ENCODE assay signal across 19 mouse cellular contexts in the genomic region with DNA sequence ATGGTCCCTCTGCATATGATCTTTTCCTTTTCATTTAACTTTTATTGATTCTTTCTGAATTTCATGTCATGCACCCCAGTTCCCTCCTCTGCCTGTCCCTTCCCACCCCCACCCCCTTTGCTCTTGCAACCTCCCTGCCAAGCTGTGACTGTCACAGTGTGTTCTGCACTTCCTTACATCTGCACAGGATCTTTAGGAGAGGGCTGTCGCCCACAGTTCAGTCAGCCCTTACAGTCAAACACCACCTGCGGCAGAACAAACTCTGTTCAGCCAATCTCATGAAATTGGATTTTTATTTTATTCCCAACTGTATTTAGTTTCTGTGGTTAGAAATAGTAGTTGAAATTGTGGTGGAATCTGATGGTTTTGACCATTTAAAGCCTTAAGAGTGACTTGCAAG.
DNase-seq lines count a peak whose midpoint lies in the region; ATAC-seq lines count a peak whose summit lies in the region.
"Had no signal": no experiment of that assay in that cellular context is flagged by ENCODE, and none has a peak within 500 bp of the region (broad histone marks: within the 10 kb centered on the region; RNA-seq: fewer than 3 reads in every experiment).

No protein-coding gene starts in this region.

- peak overlapping the region; percentile 82 for H3K27ac ChIP-seq in kidney, embryonic 15.5 days
- peak overlapping the region; percentile 96 for H3K27ac ChIP-seq in lung, embryonic 16.5 days (ENCODE audit: low read length)
- 0 out of 2 replicates have a peak overlapping the region, but pooled peaks have one; percentile 33 for H3K27ac ChIP-seq in embryonic facial prominence, embryonic 14.5 days (replicated peaks; ENCODE audit: low read depth, low read length)
- 0 out of 2 replicates have a peak overlapping the region, but pooled peaks have one; percentile 70 for H3K27ac ChIP-seq in stomach, embryonic 15.5 days
- H3K27ac ChIP-seq: embryonic facial prominence, embryonic 12.5 days; heart, embryonic 13.5 days; limb, embryonic 13.5 days; liver, embryonic 14.5 days; macrophage had no signal

- no peak overlapping the region for H3K4me2 ChIP-seq in kidney, embryonic 15.5 days
- no peak overlapping the region for H3K4me2 ChIP-seq in lung, embryonic 16.5 days (ENCODE audit: low read depth, low read length)
- no peak overlapping the region for H3K4me2 ChIP-seq in embryonic facial prominence, embryonic 14.5 days (ENCODE audit: low read depth, low read length)
- H3K4me2 ChIP-seq in stomach, embryonic 15.5 days = no peak overlapping the region
- H3K4me2 ChIP-seq: embryonic facial prominence, embryonic 12.5 days; heart, embryonic 13.5 days; hindbrain, embryonic 13.5 days; limb, embryonic 13.5 days had no signal

- H3K36me3 ChIP-seq in kidney, embryonic 15.5 days = peaks cover 9% of the 10 kb centered on the region
- H3K36me3 ChIP-seq in lung, embryonic 16.5 days (ENCODE audit: control insufficient read depth, insufficient read depth, low read length) = no peaks in the 10 kb centered on the region; the same call in 1 of the 2 replicates
- H3K36me3 ChIP-seq in embryonic facial prominence, embryonic 14.5 days (ENCODE audit: control insufficient read depth, insufficient read depth, low read length) = peaks cover 14% of the 10 kb centered on the region; the same call in 1 of the 2 replicates
- H3K36me3 ChIP-seq in stomach, embryonic 15.5 days = no peaks in the 10 kb centered on the region
- H3K36me3 ChIP-seq: embryonic facial prominence, embryonic 12.5 days; hindbrain, embryonic 13.5 days had no signal

- no peak for ATAC-seq in kidney, embryonic 15.5 days (replicated peaks; ENCODE audit: low FRiP score)
- ATAC-seq in lung, embryonic 16.5 days (ENCODE audit: low read depth) = no peak
- no peak for ATAC-seq in embryonic facial prominence, embryonic 14.5 days (ENCODE audit: low read depth)
- no peak for ATAC-seq in stomach, embryonic 15.5 days (ENCODE audit: insufficient read depth, low FRiP score, low read depth)
- ATAC-seq: forebrain, embryonic 16.5 days; inflammation-experienced regulatory T-cells, adult 6 months; Patski had no signal

- WGBS in kidney, embryonic 15.5 days = 62% methylated on average over 2 of the region's 2 CpGs
- WGBS in lung, embryonic 16.5 days = 45% methylated on average over 2 of the region's 2 CpGs
- WGBS in embryonic facial prominence, embryonic 14.5 days = 56% methylated on average over 2 of the region's 2 CpGs
- WGBS in stomach, embryonic 15.5 days = 60% methylated on average over 2 of the region's 2 CpGs

- H3K4me3 ChIP-seq in kidney, embryonic 15.5 days (replicated peaks) = no peak overlapping the region
- no peak overlapping the region for H3K4me3 ChIP-seq in lung, embryonic 16.5 days (ENCODE audit: low read length)
- H3K4me3 ChIP-seq in embryonic facial prominence, embryonic 14.5 days (ENCODE audit: low read depth, low read length) = no peak overlapping the region
- no peak overlapping the region for H3K4me3 ChIP-seq in stomach, embryonic 15.5 days (replicated peaks)
- H3K4me3 ChIP-seq: embryonic facial prominence, embryonic 12.5 days; heart, embryonic 13.5 days; hindbrain, embryonic 13.5 days; limb, embryonic 13.5 days; midbrain, embryonic 10.5 days had no signal

- no peaks in the 10 kb centered on the region for H3K9me3 ChIP-seq in kidney, embryonic 15.5 days (replicated peaks)
- H3K9me3 ChIP-seq in lung, embryonic 16.5 days (ENCODE audit: control insufficient read depth, low read length) = no peaks in the 10 kb centered on the region
- no peaks in the 10 kb centered on the region for H3K9me3 ChIP-seq in embryonic facial prominence, embryonic 14.5 days (ENCODE audit: control insufficient read depth, low read length)
- no peaks in the 10 kb centered on the region for H3K9me3 ChIP-seq in stomach, embryonic 15.5 days
- H3K9me3 ChIP-seq: embryonic facial prominence, embryonic 12.5 days; heart, embryonic 13.5 days; hindbrain, embryonic 13.5 days; limb, embryonic 13.5 days; midbrain, embryonic 10.5 days had no signal

- no peak overlapping the region for H3K9ac ChIP-seq in kidney, embryonic 15.5 days
- no peak overlapping the region for H3K9ac ChIP-seq in lung, embryonic 16.5 days (ENCODE audit: low read length)
- H3K9ac ChIP-seq in embryonic facial prominence, embryonic 14.5 days (ENCODE audit: low read depth, low read length) = no peak overlapping the region
- H3K9ac ChIP-seq in stomach, embryonic 15.5 days = no peak overlapping the region
- H3K9ac ChIP-seq: embryonic facial prominence, embryonic 12.5 days; heart, embryonic 13.5 days; hindbrain, embryonic 13.5 days; limb, embryonic 13.5 days; liver, embryonic 14.5 days had no signal

- DNase-seq in kidney, adult 11 months = no peak
- no peak for DNase-seq in lung, adult 18-20 months
- no peak for DNase-seq in embryonic facial prominence, embryonic 14.5 days (ENCODE audit: low spot score)
- DNase-seq in spleen, adult 12 weeks (ENCODE audit: low spot score) = no peak
- DNase-seq: adrenal gland, adult 8-10 months; cerebellum, adult 9-11 months had no signal

- peaks cover 29% of the 10 kb centered on the region for H3K4me1 ChIP-seq in kidney, embryonic 15.5 days
- H3K4me1 ChIP-seq in lung, embryonic 16.5 days (replicated peaks; ENCODE audit: control insufficient read depth, insufficient read depth, low read length) = peaks cover 35% of the 10 kb centered on the region
- H3K4me1 ChIP-seq in embryonic facial prominence, embryonic 14.5 days (ENCODE audit: control insufficient read depth, insufficient read depth, low read length) = peaks cover 14% of the 10 kb centered on the region; the same call in 1 of the 2 replicates
- H3K4me1 ChIP-seq in stomach, embryonic 15.5 days = peaks cover 7% of the 10 kb centered on the region; the same call in 1 of the 2 replicates

- no peaks in the 10 kb centered on the region for H3K27me3 ChIP-seq in kidney, embryonic 15.5 days
- H3K27me3 ChIP-seq in lung, embryonic 16.5 days (ENCODE audit: control insufficient read depth, insufficient read depth, low read depth, low read length) = no peaks in the 10 kb centered on the region
- H3K27me3 ChIP-seq in embryonic facial prominence, embryonic 14.5 days (replicated peaks; ENCODE audit: control insufficient read depth, insufficient read depth, low read length) = no peaks in the 10 kb centered on the region
- H3K27me3 ChIP-seq in stomach, embryonic 15.5 days (replicated peaks) = no peaks in the 10 kb centered on the region
- H3K27me3 ChIP-seq: embryonic facial prominence, embryonic 12.5 days; heart, embryonic 13.5 days; hindbrain, embryonic 13.5 days; limb, embryonic 13.5 days; Patski had no signal

Comparison
In these comparisons a context has a peak if more than half of its experiments do, and no peak if none do; other contexts are left out.
1. H3K27ac ChIP-seq: peak in every context shown above with its lines; median percentile 96 in lung, embryonic 16.5 days; 82 in kidney, embryonic 15.5 days; 70 in stomach, embryonic 15.5 days; 33 in embryonic facial prominence, embryonic 14.5 days.